Mouse (Mus musculus) Muller cell, postnatal 12 days (primary cell): Measurements from ENCODE around the gene Samsn1.
A peak's percentile ranks its signal among the peaks of the same experiment; 100 is the strongest.

Source experiments
- DNase-seq: peaks from one replicate; pipeline ENCODE4 v3.0.0-alpha.2; 2015; ENCODE audit errors: inconsistent ontology term

The Samsn1 gene

DNA sequence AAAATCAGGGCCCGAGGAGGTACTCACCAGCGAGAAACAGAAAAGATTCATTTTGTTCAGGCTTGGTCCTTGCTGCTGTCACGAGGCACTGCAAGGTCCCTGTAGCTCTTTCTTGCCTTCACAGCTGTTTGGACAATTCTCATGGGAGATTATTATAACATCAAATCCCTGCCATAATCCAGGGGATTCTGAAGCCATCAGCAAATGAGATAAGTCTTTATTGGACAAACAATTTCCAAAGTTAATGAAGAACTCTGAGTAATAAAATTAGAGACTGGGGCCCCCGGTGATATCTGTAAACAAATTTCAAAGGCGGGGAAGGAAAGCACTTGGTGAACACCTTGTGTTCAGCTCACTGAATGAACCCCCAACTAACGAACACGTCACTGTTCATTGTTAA is at the start of gene Samsn1:
TSS of gene Samsn1 (minus strand) at position 101 of the 400 bp plus-strand sequence.
- no peak for DNase-seq

DNA sequence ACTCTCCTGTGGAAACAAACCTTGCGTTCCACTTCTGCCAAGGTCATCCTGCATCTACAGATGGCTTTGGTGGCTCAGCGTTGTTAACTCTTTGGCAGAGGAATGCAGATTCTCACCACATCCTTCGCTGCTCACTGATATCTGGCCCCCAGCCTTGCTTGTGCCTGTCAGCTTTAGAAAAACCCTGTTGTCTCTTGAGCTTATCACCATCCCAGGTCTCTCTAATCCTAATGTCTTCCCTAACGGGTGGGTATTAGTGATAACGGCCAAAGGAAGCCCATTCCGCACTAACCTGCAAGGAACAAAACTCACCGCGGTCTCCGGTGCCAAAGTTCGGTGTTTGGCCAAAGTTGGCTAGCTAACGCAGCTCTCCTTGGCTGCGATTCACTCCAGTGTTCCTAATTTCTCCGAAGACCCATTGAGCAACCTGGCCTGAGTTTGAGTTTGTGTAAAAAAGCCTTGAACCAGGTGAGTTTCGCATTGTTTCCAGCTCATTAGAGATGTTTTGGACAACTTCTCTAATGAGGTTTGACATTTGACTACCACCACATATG is 44.1 kb upstream of the Samsn1 start:
- no peak for DNase-seq

DNA sequence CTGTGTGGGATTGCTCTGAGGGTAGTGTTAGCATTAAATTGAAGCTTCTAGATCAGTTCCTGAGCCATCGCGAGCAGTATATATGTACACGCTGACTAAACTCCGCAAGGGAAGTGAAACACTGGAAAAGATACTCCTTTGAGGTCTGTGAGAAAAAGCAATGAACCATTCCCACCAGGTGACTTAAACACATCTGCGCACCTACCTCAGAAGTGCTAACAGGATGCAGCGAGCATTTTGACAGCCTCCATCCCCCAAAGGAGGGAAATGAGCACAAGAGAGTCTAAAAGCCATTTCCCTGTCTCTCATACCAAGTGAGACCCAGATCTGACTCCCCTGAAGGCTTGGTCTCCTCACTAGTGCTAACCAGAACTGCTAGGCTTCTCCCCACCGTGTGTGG is 32.9 kb upstream of the Samsn1 start:
- DNase-seq = no peak

DNA sequence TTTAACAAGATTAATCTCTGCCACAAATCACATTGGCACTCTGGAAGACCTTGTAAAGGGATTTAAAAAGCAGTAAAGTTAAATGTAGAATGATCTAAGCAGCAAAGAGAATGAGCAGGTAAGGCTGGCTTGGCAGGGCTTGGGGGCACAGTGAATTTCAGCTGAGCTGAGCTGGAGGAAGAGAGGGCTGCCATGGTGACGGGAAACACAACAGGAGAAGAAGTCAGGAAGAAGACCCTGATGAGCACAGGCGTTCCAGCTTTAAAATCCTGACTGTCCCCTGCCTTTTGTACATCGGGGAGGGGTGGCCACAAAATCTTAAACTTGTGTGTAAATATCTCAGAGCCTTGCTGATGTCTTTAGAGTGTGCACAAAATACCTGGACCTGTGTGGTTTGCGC is 32.0 kb upstream of the Samsn1 start:
- no peak for DNase-seq

DNA sequence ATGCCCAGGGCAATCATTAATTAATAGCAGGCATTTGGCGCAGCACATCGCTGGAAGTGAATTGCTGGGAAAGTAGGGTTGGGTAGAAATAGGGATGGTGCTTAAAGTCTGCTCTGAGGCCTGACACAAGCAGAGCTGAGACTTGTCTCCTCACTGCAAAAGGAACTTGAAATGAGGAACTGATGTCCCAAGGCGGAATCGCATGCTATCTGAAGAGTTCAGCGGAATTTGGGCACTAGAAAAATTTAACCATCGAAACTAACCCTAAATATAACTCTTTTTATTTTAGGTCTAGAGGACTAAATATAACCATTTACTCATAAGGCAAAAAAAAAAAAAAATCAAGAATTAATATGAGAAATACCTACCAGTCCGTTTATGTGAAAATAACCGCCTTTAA is 31.5 kb upstream of the Samsn1 start:
- no peak for DNase-seq

DNA sequence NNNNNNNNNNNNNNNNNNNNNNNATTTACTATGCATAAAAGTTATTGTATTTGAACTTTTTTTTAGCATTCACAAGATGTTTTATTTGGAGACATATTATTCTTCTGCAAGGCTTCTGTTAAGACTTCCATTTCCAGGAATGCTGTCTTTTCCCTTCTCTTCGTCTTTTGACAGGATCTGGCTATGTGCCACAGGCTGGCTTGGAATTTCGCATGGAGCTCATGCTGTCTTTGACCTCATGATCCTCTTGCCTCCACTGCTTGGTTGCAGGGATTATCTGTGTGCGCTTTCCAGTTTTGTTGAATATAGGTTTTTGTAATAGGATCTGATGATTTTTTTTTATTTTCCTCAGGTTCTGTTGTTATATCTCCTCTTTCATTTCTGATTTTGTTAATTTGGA is 25.0 kb upstream of the Samsn1 start:
- DNase-seq = no peak

DNA sequence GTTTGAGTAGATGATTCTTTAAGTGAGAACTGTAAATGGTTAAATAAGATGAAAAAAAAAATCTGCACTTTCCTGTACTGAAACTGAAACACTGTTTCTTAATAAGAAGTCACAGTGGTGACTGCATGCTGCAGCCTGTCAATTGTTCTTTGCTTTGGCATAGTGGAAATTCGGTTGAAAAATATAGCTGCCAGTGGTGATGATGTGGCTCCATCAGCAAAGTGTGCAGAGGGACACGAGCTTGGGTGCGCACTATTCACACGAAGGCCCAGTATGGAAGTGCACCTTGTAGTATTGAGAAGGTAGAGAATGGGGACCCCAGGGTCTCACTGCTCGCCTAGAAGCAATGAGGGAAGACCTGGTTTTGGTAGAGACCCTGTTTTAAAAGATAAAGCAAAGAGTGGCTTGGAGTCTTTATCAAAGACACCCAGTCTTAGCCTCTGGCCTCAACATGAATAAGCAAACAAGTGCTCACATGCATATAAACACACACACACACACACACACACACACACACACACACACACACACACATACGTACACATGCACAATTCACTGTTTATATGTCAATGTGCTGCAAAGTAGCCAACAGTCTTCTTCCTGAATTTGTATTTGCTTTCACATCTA is 18.4 kb upstream of the Samsn1 start:
- DNase-seq = no peak

DNA sequence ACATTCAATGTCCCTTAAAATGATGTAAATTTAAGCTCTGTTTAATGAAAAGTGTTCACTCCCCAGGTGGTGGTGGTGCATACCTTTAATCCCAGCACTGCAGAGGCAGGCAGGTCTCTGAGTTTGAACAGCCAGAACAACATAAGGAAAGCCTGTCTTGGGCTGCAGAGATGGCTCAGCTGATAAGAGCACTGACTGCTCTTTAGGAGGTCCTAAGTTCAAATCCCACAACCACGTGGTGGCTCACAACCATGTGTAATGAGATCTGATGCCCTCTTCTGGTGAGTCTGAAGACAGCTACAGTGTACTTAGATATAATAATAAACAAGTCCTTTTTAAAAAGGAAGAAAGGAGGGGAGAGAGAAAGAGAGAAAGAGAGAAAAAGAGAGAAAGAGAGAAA is 2.9 kb downstream of the Samsn1 start:
- no peak for DNase-seq

DNA sequence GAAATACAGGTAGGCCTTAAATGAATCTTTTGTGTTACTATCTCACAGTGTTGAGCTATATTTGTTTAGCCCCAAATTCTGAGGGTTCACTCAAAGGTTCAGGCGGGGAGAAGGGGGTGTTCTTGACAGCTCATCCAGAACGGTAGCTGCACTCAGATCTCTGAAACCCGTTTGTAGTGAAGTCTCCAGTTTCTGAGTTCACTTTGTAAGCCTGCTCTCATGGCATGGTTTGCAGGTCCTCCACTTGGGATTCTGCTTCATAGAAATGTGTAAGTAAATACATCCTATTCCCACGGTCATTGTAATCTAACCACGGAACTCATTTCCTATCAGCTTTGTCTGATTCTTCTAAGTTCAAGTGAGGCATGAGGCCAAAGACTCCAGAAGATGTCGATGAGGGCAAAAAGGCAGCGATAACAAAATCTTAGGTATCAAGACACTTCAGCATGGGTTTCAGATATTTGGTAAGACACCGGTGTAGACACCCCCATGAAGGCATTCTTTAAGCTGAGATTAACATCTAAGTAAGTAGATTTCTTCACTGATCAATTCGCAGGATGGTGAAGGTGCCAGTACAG is 18.2 kb downstream of the Samsn1 start:
- DNase-seq = no peak

DNA sequence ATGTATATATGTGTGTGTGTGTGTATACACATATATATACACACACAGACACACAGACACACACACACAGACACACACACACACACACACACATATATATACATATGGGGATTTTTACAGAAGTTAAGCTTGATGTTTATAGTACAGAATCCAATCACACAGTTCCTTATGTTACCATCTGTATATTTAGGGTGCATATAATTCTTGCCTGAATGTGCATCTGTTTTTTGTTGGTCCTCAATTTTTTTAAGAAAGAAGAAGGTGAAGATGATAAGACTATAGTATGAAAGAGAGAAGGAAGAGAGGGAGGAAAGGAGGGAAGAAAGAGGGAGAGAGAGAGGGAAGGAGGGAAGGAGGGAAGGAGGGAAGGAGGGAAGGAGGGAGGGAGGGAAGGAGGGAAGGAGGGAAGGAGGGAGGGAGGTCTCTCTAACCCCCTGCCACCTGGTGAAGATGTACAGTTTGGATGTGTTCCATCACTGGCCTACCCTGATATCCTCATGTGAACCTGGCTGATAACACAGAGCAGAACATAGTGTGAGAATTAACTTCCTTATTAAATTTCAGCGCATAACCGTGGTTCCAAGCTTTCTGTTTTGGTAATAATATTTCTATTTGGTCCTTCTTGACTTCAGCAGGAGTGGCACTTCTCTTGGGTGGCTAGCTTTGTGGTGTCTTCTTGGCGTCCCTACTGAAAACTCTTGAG is 19.1 kb downstream of the Samsn1 start:
- DNase-seq = no peak

DNA sequence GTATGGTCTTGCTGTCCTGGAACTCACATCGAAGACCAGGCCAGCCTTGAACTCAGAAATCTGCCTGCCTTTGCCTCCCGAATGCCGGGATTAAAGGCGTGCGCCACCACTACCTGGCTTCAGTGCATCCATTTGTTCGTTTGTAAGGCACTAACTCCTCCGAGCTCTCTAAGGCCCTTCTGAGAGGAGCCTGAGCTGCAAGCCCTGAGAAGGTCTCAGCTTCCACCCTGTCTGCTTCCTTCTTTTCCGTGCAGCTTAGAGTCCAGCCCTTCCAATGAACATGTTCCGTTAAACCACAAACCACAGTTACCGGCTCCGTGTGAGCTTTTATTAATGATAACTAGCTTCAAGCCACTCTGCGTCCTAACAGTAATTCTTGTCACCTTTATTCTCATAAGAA is 19.8 kb downstream of the Samsn1 start:
- no peak for DNase-seq

DNA sequence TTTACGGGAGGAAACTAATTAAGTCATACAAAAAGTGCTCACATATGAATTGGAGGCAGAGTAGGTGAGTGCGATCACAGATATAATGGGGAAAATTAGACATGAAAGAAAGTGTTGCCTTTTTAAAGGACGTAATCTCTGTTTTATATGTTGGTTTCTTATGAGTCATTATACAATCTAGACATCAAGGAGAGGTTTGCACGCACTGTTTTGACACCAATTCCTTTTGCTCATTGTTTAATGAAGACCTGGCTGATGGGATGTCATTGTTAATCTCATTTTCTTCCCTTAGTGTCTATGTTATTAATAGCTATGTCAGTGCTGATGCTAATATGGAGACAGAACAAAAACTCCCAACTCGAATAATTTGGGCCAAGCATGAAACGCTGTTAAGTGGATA is 20.3 kb downstream of the Samsn1 start:
- DNase-seq = peak; percentile 14

DNA sequence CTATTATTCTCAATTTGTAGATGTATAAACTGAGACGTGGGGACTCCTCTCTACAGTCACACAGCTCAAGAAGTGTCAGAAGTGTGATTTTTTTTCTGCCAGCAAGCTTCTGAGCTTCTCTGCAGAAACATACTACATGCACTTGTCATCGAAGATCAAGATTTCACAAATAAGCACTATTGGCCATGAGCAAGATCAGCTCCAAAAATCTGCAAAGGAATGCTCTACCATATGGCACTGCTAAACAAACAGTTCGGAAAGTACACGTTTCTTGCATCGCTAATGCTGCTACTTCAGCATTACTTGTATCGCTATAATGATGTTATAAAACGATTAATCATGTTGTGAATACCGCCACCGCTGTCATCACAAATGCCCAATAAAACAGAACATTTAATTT is 22.0 kb downstream of the Samsn1 start:
- DNase-seq = no peak

DNA sequence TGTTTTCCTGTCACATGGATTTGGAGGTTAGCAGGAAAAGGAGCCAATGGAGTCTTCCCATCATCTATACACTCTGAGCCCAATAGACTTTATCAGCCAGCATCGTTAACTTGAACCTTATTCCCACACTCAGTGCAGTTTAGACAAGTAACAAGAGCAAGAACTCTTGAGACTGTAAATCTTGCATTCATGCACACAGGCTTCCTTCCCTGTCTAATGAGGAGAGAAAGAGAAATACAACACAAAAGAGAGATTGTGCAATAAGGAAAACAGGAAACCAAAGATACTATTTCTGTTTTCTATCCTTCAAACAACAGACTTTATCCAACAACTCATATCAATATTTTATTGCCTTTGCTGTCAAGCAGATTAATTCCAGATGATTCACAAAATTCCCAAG is 31.9 kb downstream of the Samsn1 start:
- DNase-seq = no peak

DNA sequence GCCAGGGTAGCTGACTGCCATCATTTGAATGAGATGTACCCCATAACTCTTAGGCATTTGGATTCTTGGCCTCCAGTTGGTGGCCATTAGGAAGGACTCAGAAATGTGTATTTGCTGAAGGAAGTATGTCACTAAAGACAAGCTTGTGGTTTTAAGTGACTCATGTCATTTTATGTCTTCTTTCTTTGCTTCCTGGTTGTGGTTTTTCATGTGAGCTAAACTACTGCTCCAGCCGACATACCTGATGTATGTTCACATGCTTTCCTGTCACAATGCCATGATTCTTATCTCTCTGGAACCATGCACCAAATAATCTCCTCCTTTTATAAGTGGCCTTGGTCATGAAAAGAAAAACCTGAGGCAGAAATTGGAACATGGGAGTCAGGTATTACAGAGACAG is 38.2 kb downstream of the Samsn1 start:
- no peak for DNase-seq

DNA sequence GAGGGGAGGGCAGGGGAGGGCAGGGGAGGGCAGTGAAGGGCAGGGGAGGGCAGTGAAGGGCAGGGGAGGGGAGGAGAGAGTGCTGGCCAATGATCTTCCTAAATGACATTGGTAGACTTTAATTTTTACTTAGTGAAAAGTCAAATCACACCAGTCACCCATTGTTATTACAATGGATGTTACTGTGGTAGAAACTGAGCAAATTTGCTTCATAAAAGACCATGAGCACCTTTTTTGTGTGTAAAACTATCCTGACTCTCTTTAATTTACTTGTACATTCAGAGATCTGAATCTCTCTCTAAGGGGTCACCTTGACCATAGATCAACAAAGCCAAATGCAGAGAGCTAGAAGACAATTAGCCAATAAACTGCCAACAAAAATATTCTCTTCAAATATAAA is 42.7 kb downstream of the Samsn1 start:
- DNase-seq = no peak

DNA sequence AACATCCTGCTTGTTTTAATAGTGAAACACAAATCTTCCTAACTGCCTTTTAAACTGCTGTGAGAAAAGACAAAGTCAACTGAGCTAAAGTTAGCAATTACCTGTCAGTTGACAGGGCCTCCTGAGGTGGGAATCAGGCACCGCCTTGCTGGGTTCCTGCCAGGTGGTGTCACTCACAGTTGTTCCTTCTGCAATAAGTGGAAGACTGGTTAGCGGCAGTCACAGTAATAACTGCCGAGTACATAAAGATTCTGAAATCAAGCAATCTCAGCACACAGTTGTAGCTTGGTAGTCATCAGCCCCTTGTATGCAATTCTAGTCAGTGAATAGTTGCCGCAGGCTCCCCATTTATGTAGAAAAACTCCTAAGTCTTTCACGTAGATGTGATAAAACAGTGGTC is 44.3 kb downstream of the Samsn1 start:
- DNase-seq = no peak

DNA sequence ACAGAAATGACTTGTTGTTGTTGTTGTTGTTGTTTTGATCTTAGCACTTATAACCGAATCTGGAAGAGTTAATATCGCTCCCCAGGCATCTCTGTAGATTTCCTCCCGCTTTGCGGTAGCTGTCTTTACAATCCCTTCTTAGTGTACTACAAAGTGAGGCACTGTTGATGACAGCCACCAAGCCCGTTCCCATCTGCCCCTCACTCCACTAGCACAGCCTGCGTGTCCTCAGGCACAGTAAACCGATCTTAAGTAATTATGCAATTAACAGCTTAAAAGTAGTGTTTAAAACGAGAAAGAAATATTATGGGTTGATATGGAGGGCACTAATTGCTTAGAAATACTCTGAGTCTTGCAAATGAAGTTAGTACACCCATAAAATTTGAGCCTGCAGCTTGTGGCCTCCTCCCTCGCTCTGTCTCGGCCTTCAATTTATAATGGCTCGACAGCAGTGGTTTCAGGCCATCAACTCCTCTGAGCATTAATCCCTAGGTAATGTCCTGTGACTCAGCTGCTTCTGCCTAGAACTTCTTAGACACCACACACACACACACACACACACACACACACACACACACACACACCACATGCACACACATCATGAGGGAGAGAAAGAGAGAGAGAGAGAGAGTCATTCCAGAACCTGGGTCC is 46.3 kb downstream of the Samsn1 start:
- DNase-seq = no peak

DNA sequence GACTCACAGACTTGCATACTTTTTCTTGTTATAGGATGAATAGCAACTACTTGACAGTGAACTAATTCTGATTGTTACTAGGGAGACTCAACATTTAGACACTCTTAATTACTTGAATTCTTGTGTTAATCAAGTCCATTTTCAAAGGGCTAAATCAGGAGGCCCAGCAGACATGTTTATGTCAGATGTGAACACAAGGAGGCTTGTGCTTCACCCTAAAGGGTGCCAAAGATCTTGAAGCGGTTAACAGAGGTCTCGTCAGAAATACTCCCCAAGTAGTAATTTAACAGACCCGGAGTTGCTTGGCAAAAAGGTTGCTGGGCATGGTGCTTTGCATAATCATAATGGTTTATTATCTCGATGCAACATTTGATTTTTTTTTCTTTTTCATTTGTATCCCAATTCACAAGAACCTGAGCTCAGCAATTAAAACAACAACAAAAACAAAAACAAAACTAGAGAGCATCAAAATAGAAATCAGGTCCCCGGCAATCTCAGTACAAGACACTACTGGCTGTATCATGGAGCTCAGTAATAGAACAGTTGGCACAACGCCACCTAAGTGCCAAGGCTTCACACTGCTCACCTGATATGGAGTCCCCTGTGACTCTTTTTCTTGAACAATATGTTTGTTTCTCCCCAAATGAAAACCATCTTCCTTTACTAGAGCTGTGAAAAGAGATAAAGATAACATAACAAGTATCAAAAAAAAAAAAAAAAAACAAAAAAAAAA is 51.6 kb downstream of the Samsn1 start:
- DNase-seq = peak; percentile 24

DNA sequence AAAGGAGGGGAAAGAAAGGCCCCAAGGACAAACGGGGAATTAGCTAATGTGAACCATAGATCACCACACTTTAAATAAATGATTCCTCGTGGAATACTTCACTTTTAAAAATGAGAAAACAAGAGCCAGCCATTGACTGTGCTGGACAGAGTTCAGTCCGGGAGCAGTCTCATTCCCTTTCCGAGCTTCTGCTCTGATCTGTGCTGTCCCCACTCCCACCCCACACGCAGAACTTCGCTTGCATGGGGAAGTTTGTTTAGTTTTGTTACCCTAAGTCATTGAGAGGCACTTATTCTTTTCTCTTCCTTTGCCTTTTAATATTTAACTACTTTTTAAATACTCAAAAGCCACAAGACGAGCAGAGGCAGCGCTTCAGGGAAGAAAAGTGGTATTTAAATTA is 60.1 kb downstream of the Samsn1 start:
- no peak for DNase-seq

DNA sequence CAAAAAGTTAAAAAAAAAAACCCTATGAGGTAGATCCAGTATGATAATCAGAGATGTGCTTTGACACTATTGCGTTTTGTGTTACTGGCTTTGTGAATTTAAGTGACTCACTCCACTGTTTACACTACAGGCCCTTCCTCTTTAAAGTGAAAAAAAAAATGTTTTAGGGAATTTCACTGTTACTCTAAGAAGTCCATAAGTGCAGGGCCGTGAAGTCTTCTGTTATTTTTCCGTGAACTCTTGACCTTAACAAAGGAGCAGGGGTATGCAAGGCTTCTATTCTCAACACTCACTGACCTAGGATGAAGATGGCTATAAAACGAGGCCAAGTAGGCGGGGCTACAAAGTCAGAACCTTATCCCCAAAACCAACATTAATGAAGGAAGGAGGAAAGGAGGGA is 60.6 kb downstream of the Samsn1 start:
- no peak for DNase-seq

DNA sequence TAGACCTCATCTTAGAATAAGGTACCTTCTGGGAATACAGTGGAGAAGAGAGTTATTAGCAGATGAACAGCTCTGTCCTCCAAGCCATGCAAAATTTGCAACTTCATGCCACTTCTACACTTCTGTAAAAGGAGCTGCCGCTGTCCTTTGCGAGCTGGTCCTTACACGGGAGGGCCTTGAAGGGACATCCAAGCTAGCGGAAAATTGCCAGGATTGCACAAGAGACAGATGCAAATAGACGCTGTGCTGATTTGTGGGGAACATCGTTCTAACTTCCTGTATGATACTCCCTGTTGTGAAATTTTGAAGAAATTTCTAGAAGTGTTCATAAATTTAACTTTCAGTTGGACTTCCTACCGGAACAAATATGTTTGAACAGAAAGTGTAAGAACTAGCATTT is 61.0 kb downstream of the Samsn1 start:
- no peak for DNase-seq
